Mouse (Mus musculus): ENCODE measurements around the gene Hspb6. TPM values are rescaled to one million over a fixed set of nuclear protein-coding genes. Genes with fewer than 3 reads are reported as not detected.

The Hspb6 gene
- polyA plus RNA-seq, 1 experiment: 50.4 TPM

- H3K27me3 ChIP-seq (replicated peaks; ENCODE audit: control insufficient read depth, insufficient read depth, low read length): no peaks in the 10 kb centered on the region
- H3K27ac ChIP-seq (ENCODE audit: insufficient read depth, low read depth, low read length): no peak overlapping the region
- TF ChIP-seq POLR2A (IDR thresholded peaks at IDR 0.05; ENCODE audit: low read depth, low read length): no peak
- TF ChIP-seq CTCF (conservative IDR thresholded peaks at IDR 0.05; ENCODE audit: insufficient read depth, insufficient read length, low read depth, low read length): no peak
- no peak overlapping the region for H3K4me3 ChIP-seq (ENCODE audit: insufficient read depth, low read depth, low read length)
- WGBS: 76% methylated on average over 28 of the region's 28 CpGs
- H3K36me3 ChIP-seq (ENCODE audit: control insufficient read depth, insufficient read depth, low read length): no peaks in the 10 kb centered on the region; the same call in none of the 2 replicates
- H3K4me1 ChIP-seq (ENCODE audit: control insufficient read depth, insufficient read depth, low read length): peaks cover 10% of the 10 kb centered on the region; the same call in 1 of the 2 replicates
- no peak for DNase-seq
Measured at GRCm38 (mm10) chr7:30586455-30587020, 34.6 kb downstream of the Hspb6 start.

DNA sequence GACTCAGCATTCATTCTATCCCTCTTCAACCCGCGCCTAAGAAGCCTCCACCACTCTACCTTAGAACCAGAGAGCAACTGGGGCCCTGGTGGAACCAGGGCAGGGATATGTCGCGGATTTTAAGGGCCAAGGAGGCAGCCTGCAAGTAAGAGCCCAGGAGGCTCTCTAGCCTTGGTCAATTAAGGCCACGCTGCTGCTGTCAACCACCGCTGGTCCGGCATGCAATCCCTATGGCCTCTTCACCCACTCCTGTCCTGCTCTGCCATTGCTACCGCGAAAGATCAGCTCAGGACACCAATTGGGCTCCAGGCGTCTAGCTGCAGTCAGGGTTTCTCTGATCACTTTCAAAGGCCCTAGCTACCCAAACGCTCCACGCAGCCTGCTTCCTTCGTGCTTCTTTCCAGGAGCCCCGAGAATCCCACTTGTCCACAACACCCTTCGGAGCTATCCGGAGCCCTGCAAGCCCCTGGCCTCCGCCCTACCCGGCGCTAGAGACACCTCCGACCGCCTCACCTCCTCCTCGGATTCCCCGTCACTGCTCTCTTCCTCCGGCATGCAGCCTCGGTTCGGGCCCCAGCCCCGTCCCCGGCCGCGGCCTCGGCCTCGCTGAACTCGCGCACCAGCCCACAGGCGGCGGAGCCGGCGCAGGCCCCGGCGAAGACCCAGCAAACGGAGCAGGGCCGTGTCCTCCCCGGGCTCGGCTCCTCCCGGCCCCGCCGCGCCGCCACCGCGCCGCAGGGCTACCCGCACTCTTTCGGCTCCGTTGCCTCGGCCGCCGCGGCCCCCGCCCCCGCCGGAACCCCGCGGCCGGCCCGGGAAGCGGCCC, 36.1 kb downstream of the Hspb6 start:
- DNase-seq: no peak
- Histone ChIP-seq H3K36me3 (ENCODE audit: control insufficient read depth, insufficient read depth, low read length) (no peaks in the 10 kb centered on the region; the same call in 1 of the 2 replicates), H3K4me1 (ENCODE audit: control insufficient read depth, insufficient read depth, low read length) (peaks cover 10% of the 10 kb centered on the region; the same call in 1 of the 2 replicates), H3K27ac (ENCODE audit: insufficient read depth, low read depth, low read length) (peak overlapping the region; percentile 91), H3K4me3 (ENCODE audit: insufficient read depth, low read depth, low read length) (peak overlapping the region; percentile 61), H3K27me3 (replicated peaks; ENCODE audit: control insufficient read depth, insufficient read depth, low read length) (no peaks in the 10 kb centered on the region)
- WGBS: 3% methylated on average over 67 of the region's 67 CpGs
- no peak for TF ChIP-seq CTCF (conservative IDR thresholded peaks at IDR 0.05; ENCODE audit: insufficient read depth, insufficient read length, low read depth, low read length)
- TF ChIP-seq POLR2A (IDR thresholded peaks at IDR 0.05; ENCODE audit: low read depth, low read length): no peak

DNA sequence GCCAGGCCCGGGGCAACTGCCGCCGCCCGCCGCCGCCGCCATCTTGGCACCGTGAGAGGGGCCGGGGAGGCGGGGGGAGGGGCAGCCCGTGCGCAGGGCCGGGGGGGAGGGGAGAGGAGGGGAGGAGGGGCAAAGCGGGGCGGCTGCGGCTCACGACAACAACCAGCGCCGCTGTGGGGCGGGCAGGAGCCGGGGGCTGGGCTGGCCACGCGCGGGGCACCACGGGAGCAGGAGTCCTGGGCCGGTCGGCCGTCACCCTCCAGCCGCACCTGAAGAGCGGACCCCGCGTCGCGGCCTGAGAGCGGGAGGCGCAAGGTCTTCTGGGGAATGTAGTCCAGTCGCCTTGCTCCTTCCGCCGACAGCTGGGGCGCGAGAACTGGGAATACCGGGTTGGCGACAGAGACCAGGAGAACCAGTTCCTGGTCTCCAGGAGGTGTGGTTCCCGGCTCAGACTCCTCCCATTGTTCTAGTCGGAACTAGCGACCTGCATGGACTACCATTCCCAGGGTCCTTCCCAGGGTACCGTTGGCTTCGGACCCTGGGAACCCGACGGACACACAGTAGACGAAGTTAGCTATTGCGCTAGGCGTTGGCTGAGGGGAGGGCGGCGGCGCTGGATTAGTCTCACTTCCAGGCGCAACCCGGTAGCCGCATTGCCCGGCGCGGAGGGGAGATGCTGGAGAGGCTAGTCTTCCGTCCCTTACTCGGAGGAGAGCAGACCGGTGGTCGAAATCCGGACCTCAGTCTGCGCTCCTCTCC, 36.9 kb downstream of the Hspb6 start, which contains the start of gene Kmt2b:
Kmt2b (minus strand) TSS at position 51 of the 759 bp plus-strand sequence.
- Histone ChIP-seq H3K27ac (ENCODE audit: insufficient read depth, low read depth, low read length) (peak within 1 kb of the TSS; percentile 91), H3K27me3 (replicated peaks; ENCODE audit: control insufficient read depth, insufficient read depth, low read length) (no peaks in the 10 kb centered on the region), H3K4me3 (ENCODE audit: insufficient read depth, low read depth, low read length) (peak within 1 kb of the TSS; percentile 61), H3K4me1 (ENCODE audit: control insufficient read depth, insufficient read depth, low read length) (peaks cover 10% of the 10 kb centered on the region; the same call in 1 of the 2 replicates), H3K36me3 (ENCODE audit: control insufficient read depth, insufficient read depth, low read length) (no peaks in the 10 kb centered on the region; the same call in 1 of the 2 replicates)
- TF ChIP-seq CTCF (conservative IDR thresholded peaks at IDR 0.05; ENCODE audit: insufficient read depth, insufficient read length, low read depth, low read length) (no peak), POLR2A (IDR thresholded peaks at IDR 0.05; ENCODE audit: low read depth, low read length) (peak; percentile 86)
- peak; percentile 99 for DNase-seq
- under 1% methylated on average over 55 of the region's 68 CpGs for WGBS

DNA sequence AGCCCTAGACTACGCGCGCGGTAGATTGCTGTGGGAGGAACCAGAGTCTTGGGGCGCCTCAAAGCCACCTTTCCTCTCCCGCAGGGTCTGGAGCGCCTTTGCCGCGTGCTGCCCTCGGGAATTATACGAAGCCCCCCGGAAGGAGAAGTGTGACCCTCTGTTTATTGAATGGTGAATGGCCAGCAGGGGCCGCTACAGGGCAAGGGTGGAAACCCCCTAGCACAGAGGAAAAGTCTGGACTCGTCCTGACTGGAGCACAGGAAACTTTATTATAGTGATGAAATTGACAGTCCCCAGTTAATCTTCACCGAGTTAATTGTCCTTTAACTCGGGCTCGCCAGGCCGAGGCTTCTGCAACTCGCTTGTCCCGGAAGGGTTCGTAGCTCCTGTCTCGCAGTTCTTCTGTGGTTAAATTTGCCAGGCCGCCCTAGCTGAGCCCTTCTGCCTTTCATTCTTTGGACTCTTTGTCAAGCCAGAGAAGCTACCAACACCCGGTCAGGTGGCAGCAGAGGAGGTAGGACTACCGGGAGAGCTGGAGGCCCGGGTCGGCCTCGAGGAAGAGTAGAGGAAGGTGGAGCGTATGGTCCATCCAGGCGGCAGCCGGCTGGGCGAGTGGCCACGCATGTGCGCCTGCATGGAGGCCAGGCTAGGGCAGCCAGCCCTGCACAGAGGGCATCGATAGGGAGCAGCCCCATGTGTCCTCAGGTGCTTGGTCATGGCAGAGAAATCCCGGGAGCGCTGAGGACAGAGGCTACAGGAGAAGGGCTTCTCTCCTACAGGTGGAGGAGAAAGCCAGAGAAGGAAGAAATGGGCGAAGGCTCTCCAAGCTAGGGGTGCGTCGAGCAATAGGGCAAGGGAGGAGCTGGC, 37.7 kb downstream of the Hspb6 start:
- WGBS: 16% methylated on average over 40 of the region's 40 CpGs
- H3K27me3 ChIP-seq (replicated peaks; ENCODE audit: control insufficient read depth, insufficient read depth, low read length): no peaks in the 10 kb centered on the region
- TF ChIP-seq CTCF (conservative IDR thresholded peaks at IDR 0.05; ENCODE audit: insufficient read depth, insufficient read length, low read depth, low read length) (peak; percentile 86), POLR2A (IDR thresholded peaks at IDR 0.05; ENCODE audit: low read depth, low read length) (no peak)

DNA sequence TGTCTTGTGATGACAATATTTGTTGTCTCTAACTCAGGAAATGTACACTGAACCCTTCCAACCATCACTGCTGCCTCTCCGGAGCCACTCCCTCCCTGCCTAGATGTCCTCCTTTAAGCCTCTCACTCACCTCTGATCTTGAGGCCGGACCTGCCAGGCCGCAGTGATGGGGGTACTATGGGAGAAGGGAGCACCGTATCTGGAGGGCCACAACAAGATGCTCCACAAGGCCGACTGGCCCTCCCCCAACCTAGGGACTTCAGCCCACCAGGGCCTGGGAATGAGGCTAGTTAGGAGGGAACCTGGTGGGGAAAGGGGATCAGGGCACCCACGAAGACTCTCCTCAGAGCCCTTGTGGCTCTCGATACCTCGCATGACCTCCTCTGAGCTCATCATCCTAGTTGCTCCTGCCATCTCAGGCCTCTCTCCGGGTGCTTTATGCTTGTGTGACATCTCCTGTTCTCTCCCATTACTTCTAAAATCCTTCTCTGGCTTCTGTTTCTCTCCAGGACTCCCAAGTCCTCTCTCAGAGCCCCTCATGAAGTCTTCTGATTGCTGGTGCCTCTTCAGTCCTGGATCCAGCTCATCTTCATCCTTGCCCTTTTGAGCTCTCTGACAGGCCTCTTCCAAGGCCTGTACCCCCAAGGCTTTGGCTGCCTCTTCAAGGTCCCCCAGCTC, 39.1 kb downstream of the Hspb6 start:
- H3K4me1 ChIP-seq (ENCODE audit: control insufficient read depth, insufficient read depth, low read length): peaks cover 10% of the 10 kb centered on the region; the same call in 1 of the 2 replicates
- no peaks in the 10 kb centered on the region for H3K36me3 ChIP-seq (ENCODE audit: control insufficient read depth, insufficient read depth, low read length)
- H3K27me3 ChIP-seq (replicated peaks; ENCODE audit: control insufficient read depth, insufficient read depth, low read length): no peaks in the 10 kb centered on the region
- 89% methylated on average over 9 of the region's 9 CpGs for WGBS
- no peak overlapping the region for H3K4me3 ChIP-seq (ENCODE audit: insufficient read depth, low read depth, low read length)
- DNase-seq: no peak
- no peak overlapping the region for H3K27ac ChIP-seq (ENCODE audit: insufficient read depth, low read depth, low read length)
- TF ChIP-seq CTCF (conservative IDR thresholded peaks at IDR 0.05; ENCODE audit: insufficient read depth, insufficient read length, low read depth, low read length) (no peak), POLR2A (IDR thresholded peaks at IDR 0.05; ENCODE audit: low read depth, low read length) (no peak)

More for the DNA sequence above, 37.7 kb downstream of the Hspb6 start:
- H3K36me3 ChIP-seq (ENCODE audit: control insufficient read depth, insufficient read depth, low read length): no peaks in the 10 kb centered on the region
- peaks cover 10% of the 10 kb centered on the region; the same call in 1 of the 2 replicates for H3K4me1 ChIP-seq (ENCODE audit: control insufficient read depth, insufficient read depth, low read length)
- H3K4me3 ChIP-seq (ENCODE audit: insufficient read depth, low read depth, low read length): peak overlapping the region; percentile 61
- peak overlapping the region; percentile 82 for H3K27ac ChIP-seq (ENCODE audit: insufficient read depth, low read depth, low read length)
- peak; percentile 92 for DNase-seq

GRCm38 (mm10) chr7:30591605-30591951, 39.6 kb downstream of the Hspb6 start:
- H3K27ac ChIP-seq (ENCODE audit: insufficient read depth, low read depth, low read length): no peak overlapping the region
- no peaks in the 10 kb centered on the region for H3K27me3 ChIP-seq (replicated peaks; ENCODE audit: control insufficient read depth, insufficient read depth, low read length)
- 73% methylated on average over 4 of the region's 4 CpGs for WGBS
- H3K36me3 ChIP-seq (ENCODE audit: control insufficient read depth, insufficient read depth, low read length): no peaks in the 10 kb centered on the region
- DNase-seq: no peak
- no peak overlapping the region for H3K4me3 ChIP-seq (ENCODE audit: insufficient read depth, low read depth, low read length)
- TF ChIP-seq POLR2A (IDR thresholded peaks at IDR 0.05; ENCODE audit: low read depth, low read length) (no peak), CTCF (conservative IDR thresholded peaks at IDR 0.05; ENCODE audit: insufficient read depth, insufficient read length, low read depth, low read length) (no peak)
- peaks cover 10% of the 10 kb centered on the region; the same call in 1 of the 2 replicates for H3K4me1 ChIP-seq (ENCODE audit: control insufficient read depth, insufficient read depth, low read length)
